Mouse (Mus musculus) kidney, adult 11 months (tissue): ENCODE measurements at regions not wholly inside any gene's neighbourhood (a gene's known extent, or its start where the extent isn't known, plus 50 kb on each side); places are given as distances from the start of the nearest gene placed in this dataset.
A peak's percentile ranks its signal among the peaks of the same experiment; 100 is the strongest.

ENCODE experiments used
- DNase-seq: peaks from one replicate; pipeline ENCODE4 v3.0.0; 2022

- peak; percentile 51 for DNase-seq
These were observed 166.1 kb upstream of the Tars start for GRCm38 (mm10) chr15:11565503-11566031.

GRCm38 (mm10) chr15:11552568-11552967, 153.1 kb upstream of the Tars start:
- DNase-seq, result no peak

GRCm38 (mm10) chr15:11552110-11552509, 152.6 kb upstream of the Tars start:
- DNase-seq, result no peak

GRCm38 (mm10) chr15:11539485-11539884, 140.0 kb upstream of the Tars start:
- DNase-seq, result peak; percentile 70

GRCm38 (mm10) chr15:11536076-11536620, 136.7 kb upstream of the Tars start:
- DNase-seq, result no peak

GRCm38 (mm10) chr15:11534404-11535251, 135.2 kb upstream of the Tars start:
- DNase-seq, result no peak

GRCm38 (mm10) chr15:11533616-11534015, 134.2 kb upstream of the Tars start:
- no peak for DNase-seq

- DNase-seq, result peak; percentile 71
These were observed 133.6 kb upstream of the Tars start for GRCm38 (mm10) chr15:11533002-11533610.

- DNase-seq, result peak; percentile 26
These were observed 133.1 kb upstream of the Tars start for GRCm38 (mm10) chr15:11532536-11532935.

GRCm38 (mm10) chr15:11529819-11530810, 130.7 kb upstream of the Tars start:
- no peak for DNase-seq

- DNase-seq, result no peak
These were observed 125.1 kb upstream of the Tars start for GRCm38 (mm10) chr15:11524337-11525106.

GRCm38 (mm10) chr15:11518565-11518964, 119.1 kb upstream of the Tars start:
- DNase-seq, result no peak

GRCm38 (mm10) chr15:11517892-11518291, 118.4 kb upstream of the Tars start:
- DNase-seq, result no peak

- no peak for DNase-seq
These were observed 105.7 kb upstream of the Tars start for GRCm38 (mm10) chr15:11505076-11505639.

- no peak for DNase-seq
These were observed 97.0 kb upstream of the Tars start for GRCm38 (mm10) chr15:11496436-11496835.

- no peak for DNase-seq
These were observed 89.7 kb upstream of the Tars start for GRCm38 (mm10) chr15:11489116-11489515.

GRCm38 (mm10) chr15:11487268-11487783, 87.9 kb upstream of the Tars start:
- DNase-seq, result no peak

GRCm38 (mm10) chr15:11483916-11484315, 84.5 kb upstream of the Tars start:
- no peak for DNase-seq

- DNase-seq, result no peak
These were observed 79.9 kb upstream of the Tars start for GRCm38 (mm10) chr15:11479166-11479944.

- no peak for DNase-seq
These were observed 76.8 kb upstream of the Tars start for GRCm38 (mm10) chr15:11476248-11476647.
